Mouse (Mus musculus): ENCODE data around the gene 4930432K21Rik. TPM values are rescaled to one million over a fixed set of nuclear protein-coding genes. Genes with fewer than 3 reads are reported as not detected.

The 4930432K21Rik gene
- total RNA-seq (2021) (under 1 TPM; 0.17 to 0.35 TPM), polyA plus RNA-seq (2012; rRNA removed) (0.44 and 0.48 TPM in 2 replicates)
- long read RNA-seq: 0 reads

GRCm38 (mm10) chr8:84147769-84148530, at the start of gene 4930432K21Rik, which contains the start of gene Cc2d1a:
Gene 4930432K21Rik, plus strand, starts transcription at chr8:84148025.
Gene Cc2d1a, minus strand, starts transcription at chr8:84147936.
- peak; percentile 95 for DNase-seq

DNA sequence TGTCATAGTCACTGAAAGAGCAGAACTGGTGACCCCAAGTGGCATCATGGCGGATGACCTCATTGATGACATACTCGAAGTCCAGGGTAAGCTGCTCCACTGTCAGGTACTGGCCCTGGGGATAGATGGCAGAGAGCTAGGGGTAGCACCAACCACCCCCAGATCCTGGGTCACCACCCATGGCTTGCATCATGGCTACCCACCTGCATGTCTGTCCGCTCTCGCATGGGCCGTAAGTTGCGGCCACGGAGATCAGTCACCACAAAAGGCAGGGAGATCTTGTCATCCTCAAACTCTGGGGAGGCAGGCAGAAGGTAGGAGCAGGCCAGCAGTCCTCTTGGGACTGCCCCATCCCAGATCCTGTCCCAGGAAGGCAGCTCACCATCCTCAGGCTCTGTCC, 49.4 kb upstream of the 4930432K21Rik start:
- DNase-seq: no peak

DNA sequence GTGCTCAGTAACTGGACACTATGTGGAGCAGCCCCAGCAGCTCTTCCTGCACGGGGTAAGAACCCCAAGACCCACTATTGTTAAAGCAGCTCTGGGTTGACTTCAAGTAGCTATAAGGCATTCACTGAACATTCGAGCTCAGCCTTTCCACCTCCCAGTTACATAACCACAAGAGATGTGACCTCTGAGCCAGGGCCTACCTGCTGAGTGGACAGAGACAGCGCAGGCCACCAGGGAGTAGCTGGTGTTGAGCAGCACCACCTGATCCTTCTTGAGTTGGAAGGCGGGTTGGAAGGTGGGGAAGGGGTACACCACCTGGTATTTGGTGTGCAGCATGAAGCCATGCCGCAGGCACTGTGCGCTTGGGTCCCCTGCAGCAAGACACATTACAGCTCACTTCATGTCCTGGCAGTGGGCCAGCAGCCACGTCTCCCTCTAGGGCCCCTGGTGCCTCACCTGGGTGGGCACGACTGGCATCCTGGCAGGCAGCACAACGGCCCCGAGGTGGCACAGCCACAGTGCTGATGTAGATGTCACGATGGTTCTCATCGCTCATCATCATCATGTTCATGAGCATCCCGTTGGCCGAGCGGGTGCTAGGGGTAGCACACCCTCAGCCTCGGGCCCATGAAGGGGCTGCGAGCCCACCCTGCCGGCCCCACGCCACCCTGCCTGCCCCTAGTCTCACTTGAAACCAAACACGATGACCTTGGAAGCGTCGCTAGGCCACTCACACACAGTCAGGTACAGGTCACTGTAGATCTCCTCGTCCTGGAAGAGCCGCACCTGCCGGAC, 46.2 kb upstream of the 4930432K21Rik start:
- no peak for DNase-seq

DNA sequence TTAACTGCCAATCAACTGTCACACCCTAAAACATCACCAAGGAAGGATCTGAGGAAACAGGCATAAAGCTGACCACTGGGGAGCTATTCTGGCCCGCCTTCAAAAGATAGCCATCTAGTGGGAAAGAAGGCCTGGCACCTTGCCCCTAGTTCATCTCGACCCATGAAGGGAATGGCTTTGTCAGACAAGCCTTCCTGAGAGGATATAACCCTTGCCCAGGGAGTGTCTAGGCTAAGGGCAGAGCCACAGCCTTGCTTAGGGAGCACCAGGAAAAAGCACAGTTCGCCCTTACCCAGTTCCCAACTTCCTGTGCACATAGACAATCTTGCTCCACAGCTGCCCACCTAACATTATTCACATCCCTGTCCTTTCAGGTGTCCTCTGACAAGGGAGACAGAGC, 44.2 kb upstream of the 4930432K21Rik start:
- DNase-seq: no peak

DNA sequence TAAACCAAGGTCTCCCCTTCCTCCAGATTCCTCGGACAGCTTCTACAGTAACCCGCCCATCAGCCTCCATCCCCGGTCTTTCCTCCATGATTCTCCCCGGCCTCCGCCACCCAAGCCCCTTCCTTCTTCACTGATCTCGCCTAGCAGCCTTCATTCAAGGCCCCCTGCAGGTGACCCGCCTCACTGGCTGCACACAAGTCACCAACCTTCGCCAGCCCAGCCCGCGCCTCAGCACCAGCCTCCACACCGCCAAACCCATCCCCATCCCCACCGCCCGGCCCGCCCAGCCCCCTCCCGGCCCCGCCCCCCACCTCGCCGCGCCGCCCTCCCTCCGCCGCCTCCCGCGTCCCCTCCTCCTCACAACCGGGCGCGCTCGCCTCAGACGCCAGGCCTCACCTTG, 43.6 kb upstream of the 4930432K21Rik start:
- no peak for DNase-seq

DNA sequence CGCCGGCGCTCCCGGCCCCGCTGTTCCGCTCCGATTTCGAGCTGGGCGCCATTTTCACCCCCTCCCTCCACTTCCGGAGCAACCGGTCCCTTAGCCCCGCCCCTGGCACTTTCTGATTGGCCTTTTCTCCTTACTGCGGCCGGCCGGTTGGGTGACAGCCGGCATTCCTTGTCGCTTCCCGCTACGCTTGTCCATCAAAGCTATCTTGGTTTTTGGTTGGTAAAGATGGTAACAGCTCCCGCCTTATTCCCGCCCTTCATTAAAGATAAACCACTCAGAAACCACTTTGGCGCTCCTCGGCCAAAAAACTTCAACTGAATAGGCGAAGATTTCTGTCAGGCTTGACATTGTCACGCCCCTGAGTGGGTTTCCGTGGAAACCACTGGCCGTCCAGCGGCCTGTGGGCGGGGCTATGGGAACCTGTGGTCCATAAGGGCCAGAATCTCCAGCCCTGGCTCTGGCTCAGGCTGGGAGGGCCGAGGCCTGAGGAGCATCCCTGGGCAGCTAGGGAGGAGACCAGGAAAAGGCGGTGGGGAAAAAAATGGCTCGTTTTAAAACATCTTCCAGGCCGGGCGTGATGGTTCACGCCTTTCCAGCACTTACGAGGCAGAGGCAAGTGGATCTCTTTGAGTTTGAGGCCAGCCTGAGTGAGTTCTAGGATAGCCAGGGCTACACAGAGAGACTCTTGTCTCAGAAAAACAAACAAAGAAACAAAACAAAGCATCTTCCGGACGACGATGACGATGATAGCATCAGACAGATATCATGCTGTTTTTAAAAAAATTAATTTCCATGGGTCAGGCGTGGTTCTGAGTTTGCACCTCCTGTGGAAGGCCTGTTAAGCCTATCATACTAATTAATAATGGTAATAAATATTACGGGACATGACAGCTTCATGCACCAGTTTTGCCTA, 42.9 kb upstream of the 4930432K21Rik start, which contains the start of gene Dcaf15:
Gene Dcaf15 (minus strand): TSS at position 72 of the 913 bp plus-strand sequence.
- peak; percentile 99 for DNase-seq

GRCm38 (mm10) chr8:84105676-84106075, 42.1 kb upstream of the 4930432K21Rik start:
- DNase-seq: no peak

DNA sequence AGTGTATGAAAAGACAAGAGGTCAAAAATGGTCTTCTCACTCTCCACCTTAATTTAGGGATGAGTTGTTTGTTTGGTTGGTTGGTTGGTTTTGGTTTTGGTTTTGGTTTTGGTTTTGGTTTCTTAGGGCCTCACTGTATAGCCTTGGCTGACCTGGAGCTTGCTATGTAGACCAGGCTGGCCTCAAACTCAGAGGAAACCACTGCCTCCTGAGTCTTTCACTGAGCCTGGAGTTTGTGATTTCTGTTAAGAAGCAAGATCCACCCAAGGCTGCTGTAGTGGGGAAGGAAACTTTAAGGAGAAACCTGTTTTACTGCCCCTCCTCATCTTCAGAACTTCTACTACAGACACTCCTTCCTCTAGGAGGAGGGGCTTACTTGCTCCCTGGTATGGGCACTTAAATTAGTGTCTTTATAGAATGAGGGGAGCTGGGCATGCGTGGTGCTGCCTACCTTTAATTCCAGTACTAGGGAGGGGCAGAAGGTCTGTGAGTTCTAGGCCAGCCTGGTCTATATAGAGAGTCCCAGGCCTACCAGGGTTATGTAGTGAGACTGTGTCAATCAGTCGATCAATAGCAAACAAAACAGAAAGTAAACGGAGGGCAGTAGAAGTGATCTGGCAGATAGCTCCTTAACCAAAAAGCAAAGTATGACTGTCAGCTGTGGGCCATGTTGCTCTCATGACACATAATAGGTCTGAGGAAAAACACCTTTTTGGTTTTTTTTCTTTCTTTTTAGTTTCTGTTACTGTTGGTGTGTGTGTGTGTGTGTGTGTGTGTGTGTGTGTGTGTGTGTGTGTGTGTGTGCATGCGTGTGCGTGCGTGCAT, 41.4 kb upstream of the 4930432K21Rik start:
- DNase-seq: no peak

DNA sequence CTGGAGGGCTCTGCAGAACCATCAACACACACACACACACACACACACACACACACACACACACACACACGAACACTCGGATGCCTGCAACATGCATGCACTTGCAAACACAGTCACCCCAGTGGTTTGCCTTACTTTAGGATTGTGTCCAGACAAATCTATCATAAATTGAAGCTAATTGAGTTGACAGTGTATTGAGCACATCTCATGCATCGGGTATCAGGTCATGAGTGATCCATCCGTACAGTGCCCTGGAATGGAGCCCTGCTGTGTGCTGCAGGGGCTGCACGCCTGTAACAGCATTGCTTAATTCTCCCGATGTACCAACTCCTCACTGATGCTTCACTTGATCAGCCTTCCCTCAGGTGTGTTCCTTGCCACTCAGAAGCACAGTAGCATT, 32.2 kb upstream of the 4930432K21Rik start:
- no peak for DNase-seq

DNA sequence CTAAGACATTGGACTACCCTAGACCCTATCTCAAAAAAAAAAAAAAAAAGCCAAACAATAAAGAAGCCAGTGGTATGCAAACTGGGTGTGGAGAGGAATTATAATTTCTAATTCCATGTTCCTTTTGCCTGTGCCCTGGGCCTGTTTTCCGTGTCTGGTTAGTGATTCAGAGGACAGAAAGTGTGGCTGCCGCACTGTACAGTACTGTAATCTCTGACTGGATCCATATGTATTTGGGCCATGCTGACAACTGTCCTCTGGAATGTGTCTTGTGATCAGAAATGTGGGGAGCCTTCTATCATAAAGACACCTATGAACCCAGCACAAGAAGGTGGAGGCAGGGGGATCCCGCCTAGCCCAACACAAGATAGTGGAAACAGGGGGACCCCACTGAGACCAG, 25.7 kb upstream of the 4930432K21Rik start:
- DNase-seq: no peak

DNA sequence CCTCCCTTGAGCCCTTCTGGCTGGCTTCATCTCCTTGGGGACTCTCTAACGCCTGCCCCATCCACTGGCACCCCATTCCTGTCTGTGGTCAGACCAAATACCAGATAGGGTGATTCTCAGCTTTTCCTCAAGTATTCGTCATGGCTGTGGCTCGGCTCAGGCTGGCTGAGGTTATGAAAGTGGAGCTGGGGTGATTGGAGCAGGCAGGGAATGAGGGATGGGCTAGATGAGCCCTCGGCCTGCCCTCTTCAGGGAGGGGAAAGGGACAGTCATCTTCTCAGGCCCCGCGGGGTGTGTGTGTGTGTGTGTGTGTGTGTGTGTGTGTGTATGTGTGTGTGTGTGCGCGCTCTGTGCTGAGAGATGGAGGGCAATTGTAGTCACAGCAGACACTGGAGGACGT, 22.2 kb upstream of the 4930432K21Rik start, which contains the start of gene Podnl1:
Gene Podnl1 (plus strand): TSS at position 334 of the 400 bp plus-strand sequence.
- peak; percentile 24 for DNase-seq

- no peak for DNase-seq
These were observed 21.1 kb upstream of the 4930432K21Rik start for GRCm38 (mm10) chr8:84126742-84127141.

DNA sequence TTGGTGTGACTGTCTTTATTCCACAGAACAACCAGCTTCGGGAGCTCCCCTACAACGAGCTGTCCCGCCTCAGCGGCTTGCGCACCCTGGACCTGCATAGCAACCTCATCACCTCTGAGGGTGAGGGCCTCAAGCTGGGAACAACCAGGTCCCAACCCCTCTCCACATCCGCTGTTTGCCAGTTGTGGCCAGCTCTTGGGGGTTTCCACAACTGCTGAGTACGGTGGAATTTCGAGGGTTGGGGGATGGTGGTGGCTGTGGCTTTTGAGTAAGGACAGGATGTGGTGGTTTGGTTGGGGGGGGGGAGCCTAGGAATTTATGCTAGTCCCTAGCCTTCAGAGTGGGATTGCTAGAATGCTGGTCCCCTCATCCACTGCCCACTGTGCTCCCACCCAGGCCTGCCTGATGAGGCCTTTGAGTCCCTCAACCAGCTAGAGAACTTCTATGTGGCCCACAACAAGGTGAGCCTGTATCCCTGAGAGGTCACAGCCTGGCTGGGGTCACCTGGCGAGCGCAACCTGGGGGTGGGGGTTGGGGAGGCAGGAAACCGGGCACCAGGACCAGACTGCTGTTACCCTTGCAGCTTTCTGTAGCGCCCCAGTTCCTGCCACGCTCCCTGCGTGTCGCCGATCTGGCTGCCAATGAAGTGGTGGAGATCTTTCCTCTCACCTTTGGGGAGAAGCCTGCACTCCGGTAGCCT, 20.5 kb upstream of the 4930432K21Rik start:
- DNase-seq: no peak

DNA sequence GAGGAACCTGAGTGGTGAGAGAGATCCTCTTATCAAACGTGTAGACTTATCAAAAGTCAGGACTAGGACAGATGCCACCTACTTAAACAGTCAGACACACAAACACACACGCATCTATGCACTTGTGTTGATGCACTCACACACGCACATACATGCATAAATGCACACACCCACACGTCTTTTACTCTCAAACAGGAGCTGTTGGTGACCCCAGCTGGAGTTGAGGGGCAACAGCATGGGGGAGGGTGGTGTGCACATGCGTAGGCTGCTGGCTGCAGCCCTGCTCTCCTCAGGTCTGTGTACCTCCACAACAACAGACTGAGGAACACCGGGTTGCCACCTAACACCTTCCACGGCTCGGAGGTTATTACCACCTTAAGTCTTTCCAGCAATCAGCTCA, 19.5 kb upstream of the 4930432K21Rik start:
- no peak for DNase-seq

DNA sequence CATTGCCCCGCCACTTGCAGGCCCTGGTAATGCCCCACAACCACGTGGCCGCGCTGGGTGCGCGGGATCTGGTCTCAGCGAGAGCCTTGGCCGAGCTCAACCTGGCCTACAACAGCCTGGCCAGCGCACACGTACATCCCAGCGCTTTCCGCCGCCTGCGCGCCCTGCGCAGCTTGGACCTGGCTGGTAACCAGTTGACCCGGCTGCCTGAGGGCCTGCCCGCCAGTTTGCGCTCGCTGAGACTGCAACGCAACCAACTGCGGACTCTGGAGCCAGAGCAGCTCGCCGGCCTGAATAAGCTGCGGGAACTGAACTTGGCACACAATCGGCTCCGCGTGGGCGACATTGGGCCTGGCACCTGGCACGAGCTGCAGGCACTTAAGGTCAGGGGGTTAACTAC, 17.0 kb upstream of the 4930432K21Rik start:
- DNase-seq: peak; percentile 29

DNA sequence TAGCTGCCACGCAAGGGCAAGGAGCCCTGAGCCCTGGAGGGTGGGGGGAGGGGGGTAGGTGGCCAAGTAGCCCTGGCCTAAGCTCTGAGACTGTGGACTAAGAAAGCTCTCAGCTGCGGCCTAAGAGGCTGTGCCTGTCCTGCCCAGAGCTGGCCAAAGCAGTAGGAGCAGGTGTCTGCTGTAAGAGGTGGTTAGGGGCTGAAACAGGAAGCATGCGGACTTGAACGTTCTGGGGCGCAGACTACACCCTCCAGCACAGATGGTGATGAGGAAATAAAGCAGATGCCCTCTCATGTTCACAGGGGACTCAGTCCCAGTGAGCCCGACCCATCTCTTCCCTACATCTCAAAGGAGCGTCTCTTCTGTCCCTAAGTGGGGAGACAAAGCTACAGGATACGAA, 15.6 kb upstream of the 4930432K21Rik start:
- DNase-seq: no peak

- DNase-seq: no peak
These were observed 10.0 kb upstream of the 4930432K21Rik start for GRCm38 (mm10) chr8:84137848-84138247.

GRCm38 (mm10) chr8:84140838-84141237, 7.0 kb upstream of the 4930432K21Rik start:
- no peak for DNase-seq

GRCm38 (mm10) chr8:84144636-84145245, 3.1 kb upstream of the 4930432K21Rik start:
- peak; percentile 52 for DNase-seq

- DNase-seq: no peak
These were observed 480 bp upstream of the 4930432K21Rik start for GRCm38 (mm10) chr8:84147324-84147766.

All from adrenal gland, adult 2 months (tissue).